In the genomic region with DNA sequence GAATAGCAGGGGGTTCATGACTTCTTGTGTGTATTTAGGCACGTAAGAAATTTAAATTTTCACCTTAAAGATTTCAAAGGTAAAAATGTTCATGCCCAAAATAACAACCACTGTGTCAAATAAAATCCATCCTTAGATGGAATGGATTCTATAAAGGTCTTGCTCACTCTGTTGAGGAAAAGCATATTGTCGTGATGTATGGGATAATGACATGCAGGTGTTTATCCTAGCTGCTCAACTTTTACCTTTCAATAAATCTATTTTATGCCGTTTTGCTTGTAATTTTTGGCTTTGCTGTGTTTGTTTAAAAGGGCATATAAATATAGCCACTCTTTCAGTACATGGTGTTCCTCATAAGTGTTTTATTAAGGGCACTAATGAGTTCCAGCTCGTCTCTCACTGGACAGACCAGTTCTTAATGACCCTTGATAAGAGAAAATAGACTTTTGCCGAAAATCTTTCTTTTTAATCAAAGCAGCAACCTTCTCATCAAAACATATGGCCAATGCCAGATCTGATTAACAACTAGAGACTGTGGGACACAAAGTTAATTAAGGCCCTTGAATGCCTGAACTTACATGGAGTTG, we compare ENCODE assay signal across 29 mouse cellular contexts.
DNase-seq lines count a peak whose midpoint lies in the region; ATAC-seq lines count a peak whose summit lies in the region.
"Had no signal": no experiment of that assay in that cellular context is flagged by ENCODE, and none has a peak within 500 bp of the region (broad histone marks: within the 10 kb centered on the region; RNA-seq: fewer than 3 reads in every experiment).

No protein-coding gene starts in this region.

- no peaks in the 10 kb centered on the region for H3K27me3 ChIP-seq in embryonic facial prominence, embryonic 14.5 days (replicated peaks; ENCODE audit: control insufficient read depth, insufficient read depth, low read length)
- H3K27me3 ChIP-seq in limb, embryonic 13.5 days, result no peaks in the 10 kb centered on the region
- H3K27me3 ChIP-seq: heart, embryonic 12.5 days; hindbrain, embryonic 13.5 days; liver, embryonic 12.5 days; megakaryocyte, embryonic 14.5 days; midbrain, embryonic 13.5 days; neural tube, embryonic 13.5 days had no signal

- H3K4me1 ChIP-seq in embryonic facial prominence, embryonic 14.5 days (ENCODE audit: control insufficient read depth, insufficient read depth, low read length), result no peaks in the 10 kb centered on the region
- H3K4me1 ChIP-seq in limb, embryonic 13.5 days, result peaks cover 5% of the 10 kb centered on the region; the same call in 1 of the 2 replicates
- H3K4me1 ChIP-seq: heart, embryonic 12.5 days; hindbrain, embryonic 13.5 days; liver, embryonic 12.5 days; megakaryocyte, embryonic 14.5 days; midbrain, embryonic 13.5 days; neural tube, embryonic 13.5 days had no signal

- H3K27ac ChIP-seq in embryonic facial prominence, embryonic 14.5 days (replicated peaks; ENCODE audit: low read depth, low read length), result no peak overlapping the region
- H3K27ac ChIP-seq in limb, embryonic 13.5 days, result no peak overlapping the region
- H3K27ac ChIP-seq: heart, adult 2 months; hindbrain, embryonic 13.5 days; liver, embryonic 12.5 days; midbrain, embryonic 13.5 days; neural tube, embryonic 13.5 days; stomach, postnatal 0 days had no signal

- no peak overlapping the region for H3K4me2 ChIP-seq in embryonic facial prominence, embryonic 14.5 days (ENCODE audit: low read depth, low read length)
- H3K4me2 ChIP-seq in limb, embryonic 13.5 days (replicated peaks), result no peak overlapping the region
- H3K4me2 ChIP-seq: heart, embryonic 12.5 days; hindbrain, embryonic 13.5 days; liver, embryonic 12.5 days; midbrain, embryonic 13.5 days; neural tube, embryonic 13.5 days had no signal

- no peaks in the 10 kb centered on the region for H3K36me3 ChIP-seq in embryonic facial prominence, embryonic 14.5 days (ENCODE audit: control insufficient read depth, insufficient read depth, low read length)
- no peaks in the 10 kb centered on the region for H3K36me3 ChIP-seq in limb, embryonic 13.5 days
- H3K36me3 ChIP-seq: heart, embryonic 12.5 days; hindbrain, embryonic 13.5 days; liver, embryonic 12.5 days; midbrain, embryonic 13.5 days; neural tube, embryonic 13.5 days had no signal

- WGBS in embryonic facial prominence, embryonic 14.5 days, result 32% methylated on average over 5 of the region's 5 CpGs
- WGBS in limb, embryonic 13.5 days, result 10% methylated on average over 5 of the region's 5 CpGs

- peak; percentile 7 for DNase-seq in kidney, adult 9 months
- no peak for DNase-seq in kidney, adult 11 months
- DNase-seq in embryonic facial prominence, embryonic 14.5 days (ENCODE audit: low spot score), result peak; percentile 16
- DNase-seq in forelimb bud, embryonic 11.5 days (ENCODE audit: low read depth, low spot score), result peak; percentile 48
- no peak for DNase-seq in heart, adult 18-20 months
- no peak for DNase-seq in adipocyte (ENCODE audit: low spot score)
- DNase-seq: adrenal gland, adult 8-10 months; B cell, adult 2 months; cerebellum, adult 8-10 months; cerebellum, postnatal 25 days; gastrocnemius, postnatal 36 days; heart, adult 2 months; heart, postnatal 4 days; liver, postnatal 0 days; lung, postnatal 36 days; right cerebral cortex, postnatal 4 days; thymus, adult 18-20 months; thymus, postnatal 25 days had no signal

- ATAC-seq in embryonic facial prominence, embryonic 14.5 days (ENCODE audit: low read depth), result no peak
- peak; percentile 57; the same call in 1 of the 2 replicates for ATAC-seq in limb, embryonic 13.5 days (ENCODE audit: low FRiP score, low read depth)
- ATAC-seq: activated CD4-positive, CD25-positive, alpha-beta regulatory T cell, adult 4 months; forebrain, embryonic 14.5 days; intestine, postnatal 0 days; liver, embryonic 12.5 days; liver, postnatal 0 days; midbrain, embryonic 13.5 days had no signal

- H3K9ac ChIP-seq in embryonic facial prominence, embryonic 14.5 days (ENCODE audit: low read depth, low read length), result no peak overlapping the region
- no peak overlapping the region for H3K9ac ChIP-seq in limb, embryonic 13.5 days
- H3K9ac ChIP-seq: heart, embryonic 12.5 days; hindbrain, embryonic 13.5 days; liver, embryonic 12.5 days; liver, postnatal 0 days; midbrain, embryonic 13.5 days; neural tube, embryonic 13.5 days had no signal

- no peak overlapping the region for H3K4me3 ChIP-seq in embryonic facial prominence, embryonic 14.5 days (ENCODE audit: low read depth, low read length)
- H3K4me3 ChIP-seq in limb, embryonic 13.5 days, result no peak overlapping the region
- H3K4me3 ChIP-seq: heart, adult 2 months; heart, embryonic 12.5 days; hindbrain, embryonic 13.5 days; liver, embryonic 12.5 days; megakaryocyte, embryonic 14.5 days; midbrain, embryonic 13.5 days; neural tube, embryonic 13.5 days had no signal

- no peaks in the 10 kb centered on the region for H3K9me3 ChIP-seq in embryonic facial prominence, embryonic 14.5 days (ENCODE audit: control insufficient read depth, low read length)
- H3K9me3 ChIP-seq in limb, embryonic 13.5 days, result no peaks in the 10 kb centered on the region
- H3K9me3 ChIP-seq: heart, embryonic 12.5 days; hindbrain, embryonic 13.5 days; liver, embryonic 12.5 days; megakaryocyte, embryonic 14.5 days; midbrain, embryonic 13.5 days; neural tube, embryonic 13.5 days had no signal

Comparison
In these comparisons a context has a peak if more than half of its experiments do, and no peak if none do; other contexts are left out.
1. DNase-seq: peak in kidney, adult 9 months (single experiment), embryonic facial prominence, embryonic 14.5 days (single experiment) and forelimb bud, embryonic 11.5 days (single experiment); none in kidney, adult 11 months (single experiment), heart, adult 18-20 months (0 of 2) and adipocyte (single experiment).